Mouse (Mus musculus) lung, embryonic 15.5 days (tissue): ENCODE measurements at regions not wholly inside any gene's neighbourhood (a gene's known extent, or its start where the extent isn't known, plus 50 kb on each side); places are given as distances from the start of the nearest gene placed in this dataset.

Source experiments
- ATAC-seq: fragments of 200-750 bp; cut with Nextera tagmentation; 2 replicates; pipeline ENCODE4 v1.8.0; 2017; ENCODE audit warnings: moderate number of reproducible peaks, borderline replicate concordance; ENCODE audit not compliant: low FRiP score, low TSS enrichment; ENCODE audit errors: extremely low read depth
- H3K27ac ChIP-seq: fragments of 300-500 bp; sonication (generic); 2 replicates; pipeline ENCODE4 v1.5.1; 2015; ENCODE audit warnings: moderate library complexity, mild to moderate bottlenecking, inconsistent platforms
- H3K27me3 ChIP-seq: fragments of 300-500 bp; sonication (generic); 2 replicates; pipeline ENCODE4 v1.6.1; 2015; ENCODE audit warnings: inconsistent platforms
- H3K36me3 ChIP-seq: fragments of 300-500 bp; sonication (generic); 2 replicates; pipeline ENCODE4 v1.6.1; 2015; ENCODE audit warnings: inconsistent platforms
- H3K4me1 ChIP-seq: fragments of 300-500 bp; sonication (generic); 2 replicates; pipeline ENCODE4 v1.6.1; 2015; ENCODE audit warnings: inconsistent platforms
- H3K4me2 ChIP-seq: fragments of 300-500 bp; sonication (generic); 2 replicates; pipeline ENCODE4 v1.6.1; 2015; ENCODE audit warnings: inconsistent platforms, mild to moderate bottlenecking, moderate library complexity
- H3K4me3 ChIP-seq: fragments of 300-500 bp; sonication (generic); 2 replicates; pipeline ENCODE4 v1.5.1; 2015; ENCODE audit warnings: mild to moderate bottlenecking, inconsistent platforms
- H3K9ac ChIP-seq: fragments of 300-500 bp; sonication (generic); 2 replicates; pipeline ENCODE4 v1.6.1; 2015; ENCODE audit warnings: inconsistent platforms
- H3K9me3 ChIP-seq: fragments of 300-500 bp; sonication (generic); 2 replicates; pipeline ENCODE4 v1.6.1; 2016; ENCODE audit warnings: inconsistent platforms
- WGBS: fragments of 180-500 bp; shearing (Covaris S2); methylation state at CpG from one replicate; pipeline ENCODE4 v1.1.7; 2015; 5-methylcytosine and 5-hydroxymethylcytosine counted together

GRCm38 (mm10) chr6:148534364-148534763 is 90.2 kb upstream of the Tmtc1 start:
- no peak for ATAC-seq
- no peak overlapping the region for H3K9ac ChIP-seq
- no peaks in the 10 kb centered on the region for H3K9me3 ChIP-seq
- no peaks in the 10 kb centered on the region for H3K27me3 ChIP-seq
- peaks cover 2% of the 10 kb centered on the region; the same call in 1 of the 2 replicates for H3K4me1 ChIP-seq
- H3K4me3 ChIP-seq, result no peak overlapping the region
- WGBS, result 63% methylated on average over 4 of the region's 4 CpGs
- H3K27ac ChIP-seq, result no peak overlapping the region
- no peak overlapping the region for H3K4me2 ChIP-seq
- H3K36me3 ChIP-seq, result no peaks in the 10 kb centered on the region

DNA sequence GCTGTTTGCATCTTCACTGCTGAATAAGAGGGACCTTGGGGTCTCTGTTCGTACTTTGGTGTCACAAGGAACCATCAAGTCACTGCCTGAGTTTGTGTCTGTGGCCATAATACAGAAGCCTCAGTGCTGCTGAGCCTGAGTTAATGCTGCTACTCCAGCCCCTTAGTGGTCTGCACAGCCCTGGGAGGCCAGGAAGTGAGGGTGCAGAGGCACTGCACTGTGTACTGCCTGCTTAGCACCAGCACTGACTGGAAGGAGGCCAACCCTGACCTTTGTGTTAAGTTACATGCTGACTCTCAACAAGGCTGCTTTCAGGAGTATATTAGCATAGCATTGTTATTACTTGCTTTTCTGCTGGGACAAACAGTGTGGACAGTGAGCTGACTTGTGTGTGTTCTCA is 86.9 kb upstream of the Tmtc1 start:
- Histone ChIP-seq H3K9ac (no peak overlapping the region), H3K4me2 (no peak overlapping the region), H3K9me3 (no peaks in the 10 kb centered on the region), H3K36me3 (no peaks in the 10 kb centered on the region), H3K4me1 (peaks cover 2% of the 10 kb centered on the region; the same call in 1 of the 2 replicates), H3K4me3 (no peak overlapping the region), H3K27ac (no peak overlapping the region), H3K27me3 (no peaks in the 10 kb centered on the region)
- 92% methylated on average over 1 of the region's 1 CpGs for WGBS
- ATAC-seq, result no peak

DNA sequence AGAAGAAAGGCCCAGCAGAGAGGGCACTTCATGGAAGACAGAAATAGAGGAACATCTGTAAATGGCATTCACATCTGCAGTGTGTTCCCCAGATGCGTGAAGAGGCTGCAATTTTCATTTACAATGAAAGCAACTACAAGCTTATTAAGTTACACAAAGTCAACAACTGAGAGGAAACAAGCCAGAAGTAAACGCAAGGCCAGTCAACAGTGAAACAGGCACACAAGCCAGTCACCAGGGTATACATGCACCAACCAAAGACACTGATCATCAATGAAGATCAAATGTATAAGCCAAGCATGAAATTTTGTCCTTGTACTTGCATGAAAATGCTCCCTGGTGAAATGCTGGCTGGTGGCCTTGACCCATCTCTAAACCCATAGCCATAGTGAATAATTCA is 84.4 kb upstream of the Tmtc1 start:
- H3K4me2 ChIP-seq, result no peak overlapping the region
- 87% methylated on average over 2 of the region's 2 CpGs for WGBS
- no peak for ATAC-seq
- H3K27me3 ChIP-seq, result no peaks in the 10 kb centered on the region
- no peaks in the 10 kb centered on the region for H3K4me1 ChIP-seq
- H3K9ac ChIP-seq, result no peak overlapping the region
- no peaks in the 10 kb centered on the region for H3K36me3 ChIP-seq
- H3K4me3 ChIP-seq, result no peak overlapping the region
- no peak overlapping the region for H3K27ac ChIP-seq
- no peaks in the 10 kb centered on the region for H3K9me3 ChIP-seq

- H3K9ac ChIP-seq, result no peak overlapping the region
- H3K27ac ChIP-seq, result no peak overlapping the region
- H3K4me2 ChIP-seq, result no peak overlapping the region
- no peak for ATAC-seq
- no peaks in the 10 kb centered on the region for H3K36me3 ChIP-seq
- WGBS, result 50% methylated on average over 1 of the region's 1 CpGs
- H3K4me3 ChIP-seq, result no peak overlapping the region
- no peaks in the 10 kb centered on the region for H3K9me3 ChIP-seq
- H3K4me1 ChIP-seq, result no peaks in the 10 kb centered on the region
- H3K27me3 ChIP-seq, result no peaks in the 10 kb centered on the region
These were observed 78.7 kb upstream of the Tmtc1 start for GRCm38 (mm10) chr6:148522893-148523292.

GRCm38 (mm10) chr6:148517536-148518245 is 73.5 kb upstream of the Tmtc1 start:
- no peak overlapping the region for H3K9ac ChIP-seq
- no peaks in the 10 kb centered on the region for H3K4me1 ChIP-seq
- H3K9me3 ChIP-seq, result no peaks in the 10 kb centered on the region
- 37% methylated on average over 2 of the region's 2 CpGs for WGBS
- no peak overlapping the region for H3K27ac ChIP-seq
- H3K27me3 ChIP-seq, result no peaks in the 10 kb centered on the region
- no peaks in the 10 kb centered on the region for H3K36me3 ChIP-seq
- no peak for ATAC-seq
- H3K4me3 ChIP-seq, result no peak overlapping the region
- H3K4me2 ChIP-seq, result no peak overlapping the region

DNA sequence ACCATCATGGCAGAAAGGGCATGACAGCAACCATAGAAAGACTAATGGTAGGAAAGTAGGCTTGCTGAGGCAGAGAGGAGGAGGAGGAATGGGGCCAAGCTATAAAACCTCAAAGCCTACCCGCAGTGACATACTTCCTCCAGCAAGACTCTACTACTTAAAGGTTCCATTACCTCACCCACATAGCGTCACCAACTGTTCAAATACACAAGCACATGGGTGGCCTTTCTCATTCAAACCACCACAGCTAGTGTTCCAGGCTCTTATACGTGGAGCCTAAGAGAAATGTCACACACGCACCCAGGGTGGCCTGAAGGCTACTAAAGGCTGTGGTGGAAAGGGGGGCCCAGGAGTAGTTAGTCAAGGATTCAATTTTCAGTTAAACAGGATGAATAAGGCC is 72.5 kb upstream of the Tmtc1 start:
- H3K9ac ChIP-seq, result no peak overlapping the region
- H3K27ac ChIP-seq, result no peak overlapping the region
- H3K36me3 ChIP-seq, result no peaks in the 10 kb centered on the region
- no peak for ATAC-seq
- H3K4me1 ChIP-seq, result no peaks in the 10 kb centered on the region
- no peak overlapping the region for H3K4me2 ChIP-seq
- no peaks in the 10 kb centered on the region for H3K27me3 ChIP-seq
- H3K9me3 ChIP-seq, result no peaks in the 10 kb centered on the region
- no peak overlapping the region for H3K4me3 ChIP-seq
- WGBS, result 71% methylated on average over 4 of the region's 4 CpGs

GRCm38 (mm10) chr6:148515105-148515504 is 70.9 kb upstream of the Tmtc1 start:
- no peak for ATAC-seq
- WGBS, result 83% methylated on average over 6 of the region's 6 CpGs

GRCm38 (mm10) chr6:148514645-148515044 is 70.5 kb upstream of the Tmtc1 start:
- Histone ChIP-seq H3K36me3 (no peaks in the 10 kb centered on the region), H3K4me2 (no peak overlapping the region), H3K27ac (no peak overlapping the region), H3K9me3 (no peaks in the 10 kb centered on the region), H3K4me3 (no peak overlapping the region), H3K27me3 (no peaks in the 10 kb centered on the region), H3K9ac (no peak overlapping the region), H3K4me1 (no peaks in the 10 kb centered on the region)
- WGBS, result 81% methylated on average over 1 of the region's 1 CpGs
- ATAC-seq, result no peak

More at GRCm38 (mm10) chr6:148515105-148515504, 70.9 kb upstream of the Tmtc1 start:
- Histone ChIP-seq H3K4me1 (no peaks in the 10 kb centered on the region), H3K4me2 (no peak overlapping the region), H3K9me3 (no peaks in the 10 kb centered on the region), H3K27ac (no peak overlapping the region), H3K27me3 (no peaks in the 10 kb centered on the region), H3K4me3 (no peak overlapping the region), H3K36me3 (no peaks in the 10 kb centered on the region), H3K9ac (no peak overlapping the region)

GRCm38 (mm10) chr6:148514124-148514523 is 69.9 kb upstream of the Tmtc1 start:
- H3K9me3 ChIP-seq, result no peaks in the 10 kb centered on the region
- ATAC-seq, result no peak
- H3K36me3 ChIP-seq, result no peaks in the 10 kb centered on the region
- no peak overlapping the region for H3K27ac ChIP-seq
- H3K4me2 ChIP-seq, result no peak overlapping the region
- H3K9ac ChIP-seq, result no peak overlapping the region
- H3K4me1 ChIP-seq, result no peaks in the 10 kb centered on the region
- 77% methylated on average over 6 of the region's 6 CpGs for WGBS
- no peak overlapping the region for H3K4me3 ChIP-seq
- H3K27me3 ChIP-seq, result no peaks in the 10 kb centered on the region

- no peak overlapping the region for H3K4me3 ChIP-seq
- H3K9ac ChIP-seq, result no peak overlapping the region
- 19% methylated on average over 2 of the region's 2 CpGs for WGBS
- no peaks in the 10 kb centered on the region for H3K9me3 ChIP-seq
- H3K36me3 ChIP-seq, result no peaks in the 10 kb centered on the region
- no peak for ATAC-seq
- H3K4me2 ChIP-seq, result no peak overlapping the region
- no peaks in the 10 kb centered on the region for H3K27me3 ChIP-seq
- no peak overlapping the region for H3K27ac ChIP-seq
- H3K4me1 ChIP-seq, result no peaks in the 10 kb centered on the region
These were observed 68.9 kb upstream of the Tmtc1 start for GRCm38 (mm10) chr6:148513134-148513533.

DNA sequence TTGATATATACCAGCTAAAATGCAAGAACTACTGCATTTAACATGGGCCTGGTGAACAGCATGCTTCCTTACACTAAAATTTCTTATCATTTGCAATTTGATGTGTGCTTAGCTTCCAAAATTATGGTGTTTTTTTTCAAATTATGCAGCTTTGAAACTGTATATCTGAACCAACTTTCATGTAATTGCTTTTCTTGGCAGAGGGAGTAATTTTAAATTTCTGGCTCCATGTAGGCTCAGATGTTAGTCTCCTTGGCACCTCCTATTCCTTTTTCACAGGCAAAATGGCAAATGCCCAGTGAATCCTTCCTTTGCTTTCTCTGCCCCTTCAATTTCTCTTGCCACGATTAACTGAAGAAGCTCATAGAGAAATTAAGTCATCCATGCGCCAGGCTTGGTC is 61.1 kb upstream of the Tmtc1 start:
- WGBS, result 94% methylated on average over 2 of the region's 2 CpGs
- no peak for ATAC-seq
- no peak overlapping the region for H3K4me3 ChIP-seq

DNA sequence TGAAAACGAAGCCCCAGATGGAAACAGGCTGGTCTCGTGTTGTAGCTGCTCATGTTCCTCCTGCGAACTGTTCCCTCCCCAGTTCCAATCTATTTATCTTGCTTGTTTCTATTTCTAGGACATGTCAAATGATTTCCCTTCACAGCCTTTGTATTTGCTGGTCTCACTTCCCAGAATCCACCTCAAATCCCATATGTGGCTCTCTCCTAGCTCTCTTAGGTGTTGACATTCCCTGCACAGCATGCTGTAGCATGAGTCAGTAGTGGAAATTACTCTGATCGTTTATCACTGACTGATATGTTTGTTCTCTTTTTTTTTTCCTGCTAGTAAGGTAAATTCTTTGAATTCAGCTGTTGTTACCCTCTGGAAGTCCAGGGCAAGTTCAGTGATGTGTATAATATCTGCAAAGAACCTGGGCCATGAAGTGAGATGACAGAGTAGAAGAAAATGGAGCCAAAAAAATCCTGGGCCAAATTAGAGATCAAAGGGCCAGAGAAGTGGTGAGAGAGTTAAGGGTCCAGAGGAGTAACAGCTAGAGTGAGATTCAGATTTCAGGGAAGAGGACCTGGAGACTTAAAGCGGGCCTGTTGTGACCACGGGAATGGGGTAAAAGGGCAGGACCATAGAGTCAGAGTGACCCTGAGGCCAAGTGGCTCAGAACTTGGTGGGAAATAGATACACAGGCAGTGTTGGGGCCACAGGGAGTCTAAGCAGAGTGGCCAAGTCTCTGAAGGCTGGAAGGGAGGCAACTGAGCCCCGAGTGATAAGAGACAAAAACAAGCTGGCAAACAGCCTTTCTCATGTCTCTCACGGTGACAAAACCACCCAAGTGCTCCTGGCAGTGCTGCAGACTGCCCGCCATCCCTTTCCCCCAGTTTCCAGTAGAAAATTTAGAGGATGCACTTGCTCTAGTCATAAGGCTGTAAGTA is 56.3 kb upstream of the Tmtc1 start:
- no peak for ATAC-seq
- no peak overlapping the region for H3K27ac ChIP-seq
- no peaks in the 10 kb centered on the region for H3K27me3 ChIP-seq
- H3K4me3 ChIP-seq, result no peak overlapping the region
- H3K9me3 ChIP-seq, result no peaks in the 10 kb centered on the region
- no peak overlapping the region for H3K9ac ChIP-seq
- no peak overlapping the region for H3K4me2 ChIP-seq
- 0 out of 2 replicates have a peak, but pooled peaks cover 3% of the 10 kb centered on the region for H3K4me1 ChIP-seq
- 30% methylated on average over 9 of the region's 9 CpGs for WGBS
- H3K36me3 ChIP-seq, result no peaks in the 10 kb centered on the region

More for the DNA sequence above, 61.1 kb upstream of the Tmtc1 start:
- Histone ChIP-seq H3K4me1 (0 out of 2 replicates have a peak, but pooled peaks cover 3% of the 10 kb centered on the region), H3K36me3 (no peaks in the 10 kb centered on the region), H3K9ac (no peak overlapping the region), H3K27ac (no peak overlapping the region), H3K4me2 (no peak overlapping the region), H3K9me3 (no peaks in the 10 kb centered on the region), H3K27me3 (no peaks in the 10 kb centered on the region)
